ENCODE assay signal across 25 mouse cellular contexts in the genomic region with DNA sequence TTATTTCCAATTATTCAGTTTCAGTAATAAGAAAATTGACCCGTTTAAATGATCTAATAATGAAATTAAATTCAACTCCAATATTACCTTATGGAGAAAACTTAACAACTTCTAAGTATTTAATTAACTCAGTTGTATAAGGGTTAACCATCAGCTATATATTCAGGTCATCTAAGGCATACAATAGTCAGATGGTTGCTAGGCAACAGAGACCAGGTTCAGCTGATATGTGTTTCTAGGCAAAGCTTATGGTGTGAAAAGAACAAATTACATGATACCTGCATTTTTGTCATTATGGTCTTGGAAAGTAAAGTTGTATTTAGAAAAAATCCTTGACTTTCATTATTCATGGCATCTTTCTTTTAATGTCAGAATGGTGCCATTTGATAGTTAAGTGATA.
DNase-seq lines count a peak whose midpoint lies in the region; ATAC-seq and TF ChIP-seq lines count a peak whose summit lies in the region.
"Had no signal": no experiment of that assay in that cellular context is flagged by ENCODE, and none has a peak within 500 bp of the region (broad histone marks: within the 10 kb centered on the region; RNA-seq: fewer than 3 reads in every experiment).

No protein-coding gene starts in this region.

- no peak overlapping the region for H3K4me3 ChIP-seq in hindbrain, embryonic 16.5 days (ENCODE audit: low read length)
- no peak overlapping the region for H3K4me3 ChIP-seq in hindbrain, embryonic 11.5 days (ENCODE audit: low read depth, low read length)
- H3K4me3 ChIP-seq in midbrain, embryonic 15.5 days: no peak overlapping the region
- H3K4me3 ChIP-seq in midbrain, embryonic 10.5 days: no peak overlapping the region
- no peak overlapping the region for H3K4me3 ChIP-seq in midbrain, postnatal 0 days (ENCODE audit: low read depth, low read length)
- H3K4me3 ChIP-seq: embryonic facial prominence, embryonic 12.5 days; embryonic facial prominence, embryonic 15.5 days; forebrain, embryonic 12.5 days; heart, adult 2 months; heart, embryonic 10.5 days; heart, embryonic 13.5 days; hindbrain, embryonic 13.5 days had no signal

- 80% methylated on average over 1 of the region's 1 CpGs for WGBS in hindbrain, embryonic 16.5 days
- WGBS in hindbrain, embryonic 11.5 days: 75% methylated on average over 1 of the region's 1 CpGs
- WGBS in midbrain, embryonic 15.5 days: 79% methylated on average over 1 of the region's 1 CpGs
- 90% methylated on average over 1 of the region's 1 CpGs for WGBS in midbrain, embryonic 10.5 days
- whole genome bisulfite sequencing in midbrain, postnatal 0 days: 72% methylated on average over 1 of the region's 1 CpGs

- H3K4me1 ChIP-seq in hindbrain, embryonic 16.5 days (ENCODE audit: control insufficient read depth, insufficient read depth, low read depth, low read length): no peaks in the 10 kb centered on the region
- H3K4me1 ChIP-seq in hindbrain, embryonic 11.5 days (replicated peaks; ENCODE audit: control insufficient read depth, insufficient read depth, low read length): no peaks in the 10 kb centered on the region
- no peaks in the 10 kb centered on the region for H3K4me1 ChIP-seq in midbrain, embryonic 15.5 days
- H3K4me1 ChIP-seq in midbrain, embryonic 10.5 days: no peaks in the 10 kb centered on the region
- no peaks in the 10 kb centered on the region for H3K4me1 ChIP-seq in midbrain, postnatal 0 days (ENCODE audit: insufficient read depth, low read length)
- H3K4me1 ChIP-seq: embryonic facial prominence, embryonic 12.5 days; embryonic facial prominence, embryonic 15.5 days; forebrain, embryonic 12.5 days; heart, embryonic 10.5 days; heart, embryonic 13.5 days; hindbrain, embryonic 13.5 days had no signal

- H3K9me3 ChIP-seq in hindbrain, embryonic 16.5 days (ENCODE audit: control insufficient read depth, low read length): no peaks in the 10 kb centered on the region
- no peaks in the 10 kb centered on the region for H3K9me3 ChIP-seq in hindbrain, embryonic 11.5 days (ENCODE audit: control insufficient read depth, low read length)
- no peaks in the 10 kb centered on the region for H3K9me3 ChIP-seq in midbrain, embryonic 15.5 days
- no peaks in the 10 kb centered on the region for H3K9me3 ChIP-seq in midbrain, embryonic 10.5 days (replicated peaks)
- no peaks in the 10 kb centered on the region for H3K9me3 ChIP-seq in midbrain, postnatal 0 days (ENCODE audit: low read length)
- H3K9me3 ChIP-seq: embryonic facial prominence, embryonic 12.5 days; embryonic facial prominence, embryonic 15.5 days; forebrain, embryonic 12.5 days; heart, embryonic 10.5 days; heart, embryonic 13.5 days; hindbrain, embryonic 13.5 days had no signal

- no peak for TF ChIP-seq CTCF in midbrain, postnatal 0 days (IDR thresholded peaks at IDR 0.05)

- no peak overlapping the region for H3K9ac ChIP-seq in hindbrain, embryonic 16.5 days (ENCODE audit: low read depth, low read length)
- H3K9ac ChIP-seq in hindbrain, embryonic 11.5 days (ENCODE audit: low read depth, low read length): no peak overlapping the region
- no peak overlapping the region for H3K9ac ChIP-seq in midbrain, embryonic 15.5 days
- H3K9ac ChIP-seq in midbrain, postnatal 0 days (replicated peaks; ENCODE audit: low read length, poor library complexity, severe bottlenecking): no peak overlapping the region
- H3K9ac ChIP-seq: embryonic facial prominence, embryonic 12.5 days; embryonic facial prominence, embryonic 15.5 days; forebrain, embryonic 12.5 days; heart, embryonic 13.5 days; hindbrain, embryonic 13.5 days had no signal

- no peak overlapping the region for H3K27ac ChIP-seq in hindbrain, embryonic 16.5 days (ENCODE audit: low read depth, low read length)
- H3K27ac ChIP-seq in hindbrain, embryonic 11.5 days (ENCODE audit: low read depth, low read length): no peak overlapping the region
- H3K27ac ChIP-seq in midbrain, embryonic 15.5 days: no peak overlapping the region
- no peak overlapping the region for H3K27ac ChIP-seq in midbrain, embryonic 10.5 days (replicated peaks)
- no peak overlapping the region for H3K27ac ChIP-seq in midbrain, postnatal 0 days (ENCODE audit: low read depth, low read length)
- H3K27ac ChIP-seq: embryonic facial prominence, embryonic 12.5 days; embryonic facial prominence, embryonic 15.5 days; forebrain, embryonic 12.5 days; heart, adult 2 months; heart, embryonic 10.5 days; heart, embryonic 13.5 days; hindbrain, embryonic 13.5 days had no signal

- no peaks in the 10 kb centered on the region for H3K27me3 ChIP-seq in hindbrain, embryonic 16.5 days (replicated peaks; ENCODE audit: control insufficient read depth, insufficient read depth, low read length)
- no peaks in the 10 kb centered on the region for H3K27me3 ChIP-seq in hindbrain, embryonic 11.5 days (ENCODE audit: control insufficient read depth, insufficient read depth, low read length)
- H3K27me3 ChIP-seq in midbrain, embryonic 15.5 days (replicated peaks): no peaks in the 10 kb centered on the region
- H3K27me3 ChIP-seq in midbrain, embryonic 10.5 days (ENCODE audit: low read depth, poor library complexity, severe bottlenecking): no peaks in the 10 kb centered on the region
- H3K27me3 ChIP-seq in midbrain, postnatal 0 days (ENCODE audit: insufficient read depth, low read length): no peaks in the 10 kb centered on the region
- H3K27me3 ChIP-seq: embryonic facial prominence, embryonic 12.5 days; embryonic facial prominence, embryonic 15.5 days; forebrain, embryonic 12.5 days; heart, embryonic 13.5 days; hindbrain, embryonic 13.5 days had no signal

- ATAC-seq in hindbrain, embryonic 16.5 days: 0 out of 2 replicates have a peak, but pooled peaks have one; percentile 61
- ATAC-seq in hindbrain, embryonic 11.5 days (ENCODE audit: low FRiP score): no peak
- ATAC-seq in midbrain, embryonic 15.5 days (replicated peaks): peak; percentile 89
- ATAC-seq in midbrain, postnatal 0 days (ENCODE audit: low FRiP score): no peak
- ATAC-seq: CD4-positive, CD25-positive, alpha-beta regulatory T cell, adult 4 months; forebrain, embryonic 16.5 days had no signal

- DNase-seq in hindbrain, embryonic 11.5 days (ENCODE audit: low spot score): no peak
- DNase-seq in midbrain, embryonic 10.5 days (ENCODE audit: low spot score): no peak
- DNase-seq in midbrain, postnatal 0 days (ENCODE audit: low spot score): peak; percentile 38
- no peak for DNase-seq in retina, embryonic 14.5 days (ENCODE audit: low spot score)
- DNase-seq: adrenal gland, adult 2 months; adrenal gland, postnatal 14 days; cerebellum, adult 11-12 months; cerebellum, adult 8-10 months; cerebellum, postnatal 10 days; cerebellum, postnatal 36 days; gastrocnemius, postnatal 10 days; gastrocnemius, postnatal 36 days; heart, adult 2 months; heart, postnatal 14 days; heart, postnatal 4 days had no signal

- no peaks in the 10 kb centered on the region for H3K36me3 ChIP-seq in hindbrain, embryonic 16.5 days (ENCODE audit: control insufficient read depth, insufficient read depth, low read length)
- no peaks in the 10 kb centered on the region for H3K36me3 ChIP-seq in hindbrain, embryonic 11.5 days (ENCODE audit: control insufficient read depth, insufficient read depth, low read length)
- H3K36me3 ChIP-seq in midbrain, embryonic 15.5 days (replicated peaks): no peaks in the 10 kb centered on the region
- H3K36me3 ChIP-seq in midbrain, embryonic 10.5 days: no peaks in the 10 kb centered on the region
- no peaks in the 10 kb centered on the region for H3K36me3 ChIP-seq in midbrain, postnatal 0 days (ENCODE audit: insufficient read depth, low read length)
- H3K36me3 ChIP-seq: embryonic facial prominence, embryonic 12.5 days; embryonic facial prominence, embryonic 15.5 days; forebrain, embryonic 12.5 days; heart, embryonic 10.5 days; heart, embryonic 13.5 days; hindbrain, embryonic 13.5 days had no signal

- H3K4me2 ChIP-seq in hindbrain, embryonic 16.5 days (ENCODE audit: low read length): no peak overlapping the region
- H3K4me2 ChIP-seq in hindbrain, embryonic 11.5 days (replicated peaks; ENCODE audit: low read depth, low read length): no peak overlapping the region
- no peak overlapping the region for H3K4me2 ChIP-seq in midbrain, embryonic 15.5 days
- H3K4me2 ChIP-seq in midbrain, postnatal 0 days (ENCODE audit: low read depth, low read length, poor library complexity, severe bottlenecking): no peak overlapping the region
- H3K4me2 ChIP-seq: embryonic facial prominence, embryonic 12.5 days; embryonic facial prominence, embryonic 15.5 days; forebrain, embryonic 12.5 days; heart, embryonic 13.5 days; hindbrain, embryonic 13.5 days had no signal

Comparison
In these comparisons a context has a peak if more than half of its experiments do, and no peak if none do; other contexts are left out.
1. ATAC-seq: peak in hindbrain, embryonic 16.5 days (single experiment) and midbrain, embryonic 15.5 days (single experiment); none in hindbrain, embryonic 11.5 days (single experiment) and midbrain, postnatal 0 days (single experiment).